Mouse (Mus musculus): ENCODE data around the gene Mzf1. TPM values are rescaled to one million over a fixed set of nuclear protein-coding genes. Genes with fewer than 3 reads are reported as not detected.

Gene Mzf1
- total and polyA plus RNA-seq, 3 experiments: 0.31 to 0.55 (median 0.50) TPM

GRCm38 (mm10) chr7:12998851-12999250 is 55.7 kb downstream of the Mzf1 start, which contains the start of gene Trim28:
Gene Trim28, plus strand, starts transcription at chr7:12999114.
- no peaks in the 10 kb centered on the region for H3K79me2 ChIP-seq (replicated peaks; ENCODE audit: control insufficient read depth, extremely low read depth, insufficient read depth, poor library complexity, severe bottlenecking)
- no peak within 1 kb of the TSS for H3K4me2 ChIP-seq (ENCODE audit: insufficient read depth, low read depth, poor library complexity, severe bottlenecking)
- dilution Hi-C loops (cut with MboI; ENCODE audit: extremely low pct_ligation_motif_present, extremely low pct_unique_long_range_greater_than_20kb, low sequenced_read_pairs) (no loop called here), in situ Hi-C loops (cut with MboI; ENCODE audit: low pct_ligation_motif_present, low pct_unique_long_range_greater_than_20kb, low sequenced_read_pairs) (no loop called here)
- TF ChIP-seq JUND (conservative IDR thresholded peaks at IDR 0.05; ENCODE audit: low read depth, low read length) (no peak), ZNF384 (IDR thresholded peaks at IDR 0.05; ENCODE audit: low read depth, low read length) (no peak), RAD21 (IDR thresholded peaks at IDR 0.05; ENCODE audit: low read depth, low read length) (no peak), TCF12 (IDR thresholded peaks at IDR 0.05; ENCODE audit: low read depth, low read length) (no peak), TBP (conservative IDR thresholded peaks at IDR 0.05; ENCODE audit: low read depth, low read length) (no peak), PAX5 (IDR thresholded peaks at IDR 0.05; ENCODE audit: low read length) (no peak), IRF4 (IDR thresholded peaks at IDR 0.05; ENCODE audit: low read depth, low read length) (no peak), SIN3A (IDR thresholded peaks at IDR 0.05; ENCODE audit: low read length) (no peak), BHLHE40 (IDR thresholded peaks at IDR 0.05; ENCODE audit: low read depth, low read length) (no peak), NRF1 (IDR thresholded peaks at IDR 0.05; ENCODE audit: low read depth, low read length) (no peak), POLR2A (IDR thresholded peaks at IDR 0.05; ENCODE audit: low read depth, low read length) (no peak), ZC3H11A (IDR thresholded peaks at IDR 0.05; ENCODE audit: low read depth, low read length) (no peak), ZMIZ1 (IDR thresholded peaks at IDR 0.05; ENCODE audit: low read depth, low read length) (no peak), MAFK (IDR thresholded peaks at IDR 0.05; ENCODE audit: insufficient replicate concordance, low read length) (no peak), USF1 (IDR thresholded peaks at IDR 0.05; ENCODE audit: low read depth, low read length) (no peak), E2F4 (IDR thresholded peaks at IDR 0.05; ENCODE audit: insufficient replicate concordance, low read depth, low read length) (no peak), KAT2A (IDR thresholded peaks at IDR 0.05; ENCODE audit: insufficient replicate concordance, low read length) (no peak), RCOR1 (conservative IDR thresholded peaks at IDR 0.05; ENCODE audit: low read depth, low read length) (no peak), EP300 (IDR thresholded peaks at IDR 0.05; ENCODE audit: low read length) (no peak), SMC3 (IDR thresholded peaks at IDR 0.05; ENCODE audit: low read depth, low read length) (no peak)
- H3K9me3 ChIP-seq (replicated peaks; ENCODE audit: low read length): no peaks in the 10 kb centered on the region
- no peaks in the 10 kb centered on the region for H3K27me3 ChIP-seq (replicated peaks)
- DNase-seq (ENCODE audit: extremely low read depth): no peak
- H3K9ac ChIP-seq (ENCODE audit: insufficient read depth, low read depth): no peak within 1 kb of the TSS
- no peak within 1 kb of the TSS for H3K27ac ChIP-seq (ENCODE audit: insufficient read depth, low read depth)
- H3K36me3 ChIP-seq (replicated peaks in 1 of 2; ENCODE audit: control insufficient read depth in 1 of 2, insufficient read depth in 1 of 2, low read length in 1 of 2): no peaks in the 10 kb centered on the region
- H3K4me1 ChIP-seq (ENCODE audit: control insufficient read depth in 1 of 2, insufficient read depth in 2 of 2): 0 out of 4 replicates have a peak, but pooled peaks cover 0 to 3% of the 10 kb centered on the region in 2 experiments
- H3K4me3 ChIP-seq (replicated peaks in 1 of 3; ENCODE audit: low read depth in 2 of 3, low read length in 2 of 3, poor library complexity in 1 of 3): no peak within 1 kb of the TSS

DNA sequence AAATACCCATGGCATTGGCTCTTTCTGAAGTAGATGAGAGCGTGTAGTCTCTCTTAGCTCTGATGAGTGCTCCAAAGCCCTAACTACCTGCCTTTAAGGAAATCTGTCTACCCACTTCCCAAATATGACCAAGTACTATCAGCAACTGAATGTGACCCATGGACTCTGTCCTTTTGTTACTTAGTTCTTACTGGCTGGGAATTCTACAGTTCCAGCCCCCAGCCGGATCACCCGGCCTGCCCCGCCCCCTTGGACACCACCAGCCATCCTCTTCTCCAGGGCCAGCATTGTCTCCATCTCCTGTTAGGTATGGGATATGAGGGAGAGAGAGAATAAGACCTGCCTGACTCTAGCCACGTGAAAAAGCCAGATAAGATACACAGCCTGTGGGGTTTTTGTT is 56.5 kb downstream of the Mzf1 start, which contains the start of gene Slc27a5:
Gene Slc27a5, minus strand, starts transcription at position 140 of the 400 bp plus-strand sequence.
- no peak within 1 kb of the TSS for H3K9ac ChIP-seq (ENCODE audit: insufficient read depth, low read depth)
- dilution Hi-C loops (cut with MboI; ENCODE audit: extremely low pct_ligation_motif_present, extremely low pct_unique_long_range_greater_than_20kb, low sequenced_read_pairs) (no loop called here), in situ Hi-C loops (cut with MboI; ENCODE audit: low pct_ligation_motif_present, low pct_unique_long_range_greater_than_20kb, low sequenced_read_pairs) (no loop called here)
- 0 out of 4 replicates have a peak, but pooled peaks cover 0 to 3% of the 10 kb centered on the region in 2 experiments for H3K4me1 ChIP-seq (ENCODE audit: control insufficient read depth in 1 of 2, insufficient read depth in 2 of 2)
- DNase-seq (ENCODE audit: extremely low read depth): no peak
- H3K36me3 ChIP-seq (replicated peaks in 1 of 2; ENCODE audit: control insufficient read depth in 1 of 2, insufficient read depth in 1 of 2, low read length in 1 of 2): no peaks in the 10 kb centered on the region
- no peak within 1 kb of the TSS for H3K4me2 ChIP-seq (ENCODE audit: insufficient read depth, low read depth, poor library complexity, severe bottlenecking)
- H3K27me3 ChIP-seq (replicated peaks): no peaks in the 10 kb centered on the region
- TF ChIP-seq GABPA (IDR thresholded peaks at IDR 0.05; ENCODE audit: insufficient replicate concordance, low read depth, low read length) (no peak), E2F4 (IDR thresholded peaks at IDR 0.05; ENCODE audit: insufficient replicate concordance, low read depth, low read length) (no peak), ZMIZ1 (IDR thresholded peaks at IDR 0.05; ENCODE audit: low read depth, low read length) (no peak), IRF4 (IDR thresholded peaks at IDR 0.05; ENCODE audit: low read depth, low read length) (no peak), ELF1 (IDR thresholded peaks at IDR 0.05; ENCODE audit: low read depth, low read length) (no peak), NRF1 (IDR thresholded peaks at IDR 0.05; ENCODE audit: low read depth, low read length) (no peak), MXI1 (IDR thresholded peaks at IDR 0.05; ENCODE audit: low read depth, low read length) (no peak), RCOR1 (conservative IDR thresholded peaks at IDR 0.05; ENCODE audit: low read depth, low read length) (no peak)
- no peak within 1 kb of the TSS for H3K27ac ChIP-seq (ENCODE audit: insufficient read depth, low read depth)
- no peaks in the 10 kb centered on the region for H3K9me3 ChIP-seq (replicated peaks; ENCODE audit: low read length)
- no peak within 1 kb of the TSS for H3K4me3 ChIP-seq (replicated peaks in 1 of 3; ENCODE audit: low read depth in 2 of 3, low read length in 2 of 3, poor library complexity in 1 of 3)
- H3K79me2 ChIP-seq (replicated peaks; ENCODE audit: control insufficient read depth, extremely low read depth, insufficient read depth, poor library complexity, severe bottlenecking): no peaks in the 10 kb centered on the region

Measured in CH12.LX (cell line).